Mouse (Mus musculus) spleen, postnatal 4 days (tissue): Measurements from ENCODE around the gene Cables2.
A peak's percentile ranks its signal among the peaks of the same experiment; 100 is the strongest.

Source experiments
- DNase-seq, 2 experiments: peaks; one replicate each; pipeline ENCODE4 v3.0.0; 2022; ENCODE audit warnings: low spot score in 2 of 2

The Cables2 gene

GRCm38 (mm10) chr2:180255701-180256100 lies 17.6 kb downstream of the Cables2 start:
- no peak for DNase-seq

GRCm38 (mm10) chr2:180254436-180255209 lies 18.7 kb downstream of the Cables2 start:
- DNase-seq: no peak

- no peak for DNase-seq
These were observed 21.5 kb downstream of the Cables2 start for GRCm38 (mm10) chr2:180251838-180252237.

GRCm38 (mm10) chr2:180250930-180251611 lies 22.2 kb downstream of the Cables2 start:
- peak; percentile 73 to 90 for DNase-seq

- DNase-seq: no peak
These were observed 24.2 kb downstream of the Cables2 start for GRCm38 (mm10) chr2:180248947-180249660.

GRCm38 (mm10) chr2:180247916-180248315 lies 25.4 kb downstream of the Cables2 start:
- DNase-seq: no peak

GRCm38 (mm10) chr2:180243108-180243507 lies 30.2 kb downstream of the Cables2 start:
- no peak for DNase-seq

- DNase-seq: no peak
These were observed 34.7 kb downstream of the Cables2 start for GRCm38 (mm10) chr2:180238591-180238990.

- no peak for DNase-seq
These were observed 35.5 kb downstream of the Cables2 start for GRCm38 (mm10) chr2:180237601-180238345.

- peak; percentile 68 to 70 for DNase-seq
These were observed 36.4 kb downstream of the Cables2 start for GRCm38 (mm10) chr2:180236930-180237329.

GRCm38 (mm10) chr2:180236500-180236899 lies 36.8 kb downstream of the Cables2 start:
- DNase-seq: peak in 1 of 2 experiments; percentile 49

- DNase-seq: peak in 1 of 2 experiments; percentile 63
These were observed 37.5 kb downstream of the Cables2 start for GRCm38 (mm10) chr2:180235788-180236187.

GRCm38 (mm10) chr2:180234980-180235379 lies 38.3 kb downstream of the Cables2 start:
- peak in 1 of 2 experiments; percentile 65 for DNase-seq

GRCm38 (mm10) chr2:180234353-180234752 lies 38.9 kb downstream of the Cables2 start:
- DNase-seq: no peak

- no peak for DNase-seq
These were observed 40.0 kb downstream of the Cables2 start for GRCm38 (mm10) chr2:180233101-180233904.

GRCm38 (mm10) chr2:180230482-180230881 lies 42.8 kb downstream of the Cables2 start:
- DNase-seq: no peak

- no peak for DNase-seq
These were observed 44.2 kb downstream of the Cables2 start for GRCm38 (mm10) chr2:180229129-180229528.

- DNase-seq: peak in 1 of 2 experiments; percentile 58
These were observed 44.7 kb downstream of the Cables2 start for GRCm38 (mm10) chr2:180228592-180228991.

GRCm38 (mm10) chr2:180228060-180228458 lies 45.2 kb downstream of the Cables2 start:
- peak in 1 of 2 experiments; percentile 58 for DNase-seq

- peak; percentile 56 to 82 for DNase-seq
These were observed 45.8 kb downstream of the Cables2 start for GRCm38 (mm10) chr2:180227262-180228059.
